Mouse (Mus musculus) stomach, adult 2 months (tissue): ENCODE measurements around the gene Lrpap1. TPM values are rescaled to one million over a fixed set of nuclear protein-coding genes. Genes with fewer than 3 reads are reported as not detected.

Experiments
- polyA plus RNA-seq: library from polyadenylated mRNA; depleted of rRNA; stranded (reverse); fragments of >200 nt; gene quantifications from 2 replicates; pipeline ENCODE4 v1.2.3, GENCODE M21; 2012; rRNA removed

Lrpap1 gene
- 13.7 and 19.0 TPM in 2 replicates for polyA plus RNA-seq

GRCm38 (mm10) chr5:35104960-35105921, at the start of gene Lrpap1:
TSS of gene Lrpap1 (minus strand) at chr5:35105766.

GRCm38 (mm10) chr5:35056604-35057432, 48.7 kb downstream of the Lrpap1 start, which contains the start of gene Dok7:
TSS of gene Dok7 (plus strand) at chr5:35056766.

Other genes with a start within 250 kb of the Lrpap1 start
- 1.7 and 2.6 TPM in 2 replicates for gene Msantd1, start 197.8 kb downstream of the Lrpap1 start, polyA plus RNA-seq
- gene Rgs12, start 156.3 kb downstream of the Lrpap1 start, polyA plus RNA-seq = 17.8 and 18.9 TPM in 2 replicates
- 37.5 and 62.4 TPM in 2 replicates for gene Hgfac, start 64.3 kb downstream of the Lrpap1 start, polyA plus RNA-seq
- gene Dok7, start 49.0 kb downstream of the Lrpap1 start, polyA plus RNA-seq = 1.9 and 3.1 TPM in 2 replicates
- gene Adra2c, start 172.6 kb upstream of the Lrpap1 start, polyA plus RNA-seq = 0.24 and 0.31 TPM in 2 replicates